Mouse (Mus musculus) myocyte (in vitro differentiated cells): ENCODE data around the gene Iqschfp.
A peak's percentile ranks its signal among the peaks of the same experiment; 100 is the strongest.

Experiments used
- E2F4 ChIP-seq: IDR thresholded peaks from one replicate; pipeline ENCODE4 v1.6.1; 2011; ENCODE audit warnings: mild to moderate bottlenecking, control low read depth, moderate library complexity; ENCODE audit not compliant: insufficient read depth
- MAX ChIP-seq: IDR thresholded peaks from one replicate; pipeline ENCODE4 v1.6.1; 2011; ENCODE audit warnings: low read depth, mild to moderate bottlenecking, control low read depth
- MYOD1 ChIP-seq, 3 experiments: IDR thresholded peaks; one replicate each; pipeline ENCODE4 v1.6.1; 2011; ENCODE audit warnings: control low read depth in 2 of 3, low read depth in 2 of 3, mild to moderate bottlenecking in 2 of 3, moderate library complexity in 1 of 3; ENCODE audit not compliant: insufficient read length in 2 of 3, control insufficient read depth in 1 of 3
- MYOG ChIP-seq, 3 experiments: IDR thresholded peaks; one replicate each; pipeline ENCODE4 v1.6.1; 2011; ENCODE audit warnings: control low read depth in 2 of 3, low read depth in 2 of 3, mild to moderate bottlenecking in 2 of 3; ENCODE audit not compliant: insufficient read length in 2 of 3, control insufficient read depth in 1 of 3, insufficient read depth in 1 of 3
- POLR2A ChIP-seq: IDR thresholded peaks from one replicate; pipeline ENCODE4 v1.6.1; 2011; ENCODE audit warnings: low read depth, mild to moderate bottlenecking, control low read depth, moderate library complexity; ENCODE audit not compliant: insufficient read length
- USF1 ChIP-seq: IDR thresholded peaks from one replicate; pipeline ENCODE4 v1.6.1; 2011; ENCODE audit warnings: low read depth, mild to moderate bottlenecking, control low read depth, moderate library complexity

GRCm38 (mm10) chr3:68619097-68619496, 727.1 kb downstream of the Iqschfp start:
- TF ChIP-seq POLR2A = no peak
- no peak for TF ChIP-seq MAX
- no peak for TF ChIP-seq E2F4
- TF ChIP-seq MYOG (IDR thresholded peaks at IDR 0.05; ENCODE audit: control insufficient read depth in 1 of 3, insufficient read depth in 1 of 3, insufficient read length in 2 of 3, low read depth in 2 of 3) = peak in 1 of 3 experiments; percentile 54
- TF ChIP-seq USF1 = no peak
- peak in 2 of 3 experiments; percentile 8 to 78 for TF ChIP-seq MYOD1 (IDR thresholded peaks at IDR 0.05; ENCODE audit: control insufficient read depth in 1 of 3, insufficient read length in 2 of 3, low read depth in 2 of 3)
